Mouse (Mus musculus): ENCODE measurements around the gene Iqgap2.

DNA sequence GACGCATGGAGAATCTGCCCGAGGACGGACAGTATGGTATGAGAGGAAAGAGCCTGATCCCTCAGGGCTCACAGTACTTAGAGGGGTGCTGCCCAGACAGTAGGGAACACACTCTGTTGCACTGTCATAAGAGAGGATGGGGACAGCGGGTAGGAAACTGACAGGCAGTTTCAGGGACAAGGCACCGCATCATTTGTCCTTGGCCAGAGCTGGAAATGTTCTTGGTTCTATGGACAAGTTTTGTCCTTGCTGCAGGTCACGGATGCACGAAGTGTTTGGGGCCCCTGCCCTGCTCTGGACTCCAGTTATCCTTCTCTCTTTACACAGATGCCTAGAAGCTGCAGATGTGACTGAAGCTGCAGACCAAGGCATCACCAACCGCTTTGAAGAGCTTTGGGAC is 284.7 kb downstream of the Iqgap2 start:
- TF ChIP-seq CTCF (IDR thresholded peaks at IDR 0.05; ENCODE audit: control insufficient read depth, insufficient read depth, insufficient read length) = no peak
- TF ChIP-seq USF1 (IDR thresholded peaks at IDR 0.05; ENCODE audit: low read depth) = no peak
- no peak for TF ChIP-seq MYOD1 (IDR thresholded peaks at IDR 0.05; ENCODE audit: control insufficient read depth, insufficient read length, low read depth)
- TF ChIP-seq MAX (IDR thresholded peaks at IDR 0.05) = no peak

All from C2C12 (cell line).